Comparison of ENCODE assay signal across 18 mouse cellular contexts in genomic region chr7:131628356-131628755, GRCm38 (mm10).
DNase-seq lines count a peak whose midpoint lies in the region; ATAC-seq and TF ChIP-seq lines count a peak whose summit lies in the region.
"Had no signal": no experiment of that assay in that cellular context is flagged by ENCODE, and none has a peak within 500 bp of the region (broad histone marks: within the 10 kb centered on the region; RNA-seq: fewer than 3 reads in every experiment).

No protein-coding gene starts in this region.

- no peak overlapping the region for H3K9ac ChIP-seq in lung, embryonic 14.5 days
- no peak overlapping the region for H3K9ac ChIP-seq in forebrain, postnatal 0 days
- H3K9ac ChIP-seq: embryonic facial prominence, embryonic 15.5 days; limb, embryonic 12.5 days; liver, embryonic 14.5 days had no signal

- H3K9me3 ChIP-seq in lung, embryonic 14.5 days (ENCODE audit: low read depth, low read length), result no peaks in the 10 kb centered on the region
- no peaks in the 10 kb centered on the region for H3K9me3 ChIP-seq in forebrain, postnatal 0 days (ENCODE audit: low read length)
- H3K9me3 ChIP-seq: embryonic facial prominence, embryonic 15.5 days; heart, embryonic 10.5 days; limb, embryonic 12.5 days had no signal

- no peak for TF ChIP-seq POLR2A in lung, adult 2 months (IDR thresholded peaks at IDR 0.05; ENCODE audit: borderline replicate concordance, extremely low read depth, low read depth, low read length)

- H3K4me3 ChIP-seq in lung, embryonic 14.5 days (ENCODE audit: low read depth, low read length), result no peak overlapping the region
- H3K4me3 ChIP-seq in lung, adult 2 months (replicated peaks; ENCODE audit: extremely low read depth, low read depth, low read length), result no peak overlapping the region
- no peak overlapping the region for H3K4me3 ChIP-seq in forebrain, postnatal 0 days (ENCODE audit: low read depth, low read length)
- H3K4me3 ChIP-seq: embryonic facial prominence, embryonic 15.5 days; heart, embryonic 10.5 days; limb, embryonic 12.5 days had no signal

- TF ChIP-seq CTCF in lung, embryonic 14.5 days (IDR thresholded peaks at IDR 0.05; ENCODE audit: low read depth), result no peak
- TF ChIP-seq CTCF in lung, adult 2 months (IDR thresholded peaks at IDR 0.05; ENCODE audit: insufficient read depth, low read length), result no peak
- TF ChIP-seq CTCF in forebrain, postnatal 0 days (IDR thresholded peaks at IDR 0.05; ENCODE audit: low read depth), result no peak

- DNase-seq in heart, adult 11 months, result peak; percentile 83
- DNase-seq in heart, postnatal 10 days, result no peak
- peak; percentile 8 for DNase-seq in lung, embryonic 14.5 days
- DNase-seq in lung, adult 2 months, result no peak
- DNase-seq in cerebellum, adult 9-10 months, result peak; percentile 15
- DNase-seq in forebrain, postnatal 0 days, result peak; percentile 46
- DNase-seq in thymus, postnatal 10 days (ENCODE audit: low spot score in 2 of 2), result no peak
- DNase-seq: adrenal gland, adult 2 months; B cell, adult 2 months; gastrocnemius, postnatal 14 days; kidney, adult 11 months; kidney, postnatal 14 days; thymus, postnatal 36 days had no signal

- no peak for ATAC-seq in lung, embryonic 14.5 days (ENCODE audit: insufficient read depth)
- peak; percentile 21; the same call in 1 of the 2 replicates for ATAC-seq in forebrain, postnatal 0 days

- no peaks in the 10 kb centered on the region for H3K27me3 ChIP-seq in lung, embryonic 14.5 days (ENCODE audit: insufficient read depth, low read length)
- H3K27me3 ChIP-seq in forebrain, postnatal 0 days (ENCODE audit: insufficient read depth, low read length), result peaks cover 6% of the 10 kb centered on the region; the same call in 1 of the 2 replicates

- no peaks in the 10 kb centered on the region for H3K4me1 ChIP-seq in lung, embryonic 14.5 days (ENCODE audit: insufficient read depth)
- no peaks in the 10 kb centered on the region for H3K4me1 ChIP-seq in lung, adult 2 months (ENCODE audit: control insufficient read depth, insufficient read depth, low read length)
- no peaks in the 10 kb centered on the region for H3K4me1 ChIP-seq in forebrain, postnatal 0 days (ENCODE audit: insufficient read depth)
- H3K4me1 ChIP-seq: heart, embryonic 10.5 days; limb, embryonic 12.5 days had no signal

- no peak overlapping the region for H3K27ac ChIP-seq in lung, embryonic 14.5 days (ENCODE audit: low read depth)
- H3K27ac ChIP-seq in forebrain, postnatal 0 days (ENCODE audit: low read depth, low read length), result no peak overlapping the region
- H3K27ac ChIP-seq: embryonic facial prominence, embryonic 15.5 days; heart, embryonic 10.5 days; limb, embryonic 12.5 days; liver, embryonic 14.5 days; stomach, postnatal 0 days had no signal

- no peak overlapping the region for H3K4me2 ChIP-seq in lung, embryonic 14.5 days
- H3K4me2 ChIP-seq in forebrain, postnatal 0 days (ENCODE audit: low read depth), result no peak overlapping the region
- H3K4me2 ChIP-seq: embryonic facial prominence, embryonic 15.5 days; limb, embryonic 12.5 days had no signal

- H3K36me3 ChIP-seq in lung, embryonic 14.5 days (ENCODE audit: insufficient read depth), result no peaks in the 10 kb centered on the region
- no peaks in the 10 kb centered on the region for H3K36me3 ChIP-seq in forebrain, postnatal 0 days (ENCODE audit: insufficient read depth)
- H3K36me3 ChIP-seq: embryonic facial prominence, embryonic 15.5 days; heart, embryonic 10.5 days; limb, embryonic 12.5 days had no signal

- intact Hi-C loops in heart, postnatal 10 days (cut with DNase I), result no loop called here

- WGBS in lung, embryonic 14.5 days, result 77% methylated on average over 17 of the region's 17 CpGs
- WGBS in lung, adult 2 months, result 71% methylated on average over 17 of the region's 17 CpGs
- 54% methylated on average over 17 of the region's 17 CpGs for WGBS in forebrain, postnatal 0 days

Comparison
In these comparisons a context has a peak if more than half of its experiments do, and no peak if none do; other contexts are left out.
1. DNase-seq: peak in heart, adult 11 months (single experiment), lung, embryonic 14.5 days (single experiment), cerebellum, adult 9-10 months (single experiment) and forebrain, postnatal 0 days (single experiment); none in heart, postnatal 10 days (0 of 2), lung, adult 2 months (single experiment) and thymus, postnatal 10 days (0 of 2).